Mouse (Mus musculus) kidney, embryonic 15.5 days (tissue): ENCODE results near the gene Irgq. TPM values are rescaled to one million over a fixed set of nuclear protein-coding genes. Genes with fewer than 3 reads are reported as not detected.
"Not testable (repeated sequence)": the region's sequence is repeated elsewhere in the genome, so short reads cannot be mapped to it uniquely, and the experiment has no call there.

ENCODE experiments used
- ATAC-seq: fragments of 200-750 bp; cut with Nextera tagmentation; replicated peaks from 2 replicates; pipeline ENCODE4 v1.8.0; 2017; ENCODE audit warnings: moderate TSS enrichment; ENCODE audit not compliant: low FRiP score
- H3K27ac ChIP-seq: fragments of 300-500 bp; sonication (generic); 2 replicates; pipeline ENCODE4 v1.5.1; 2015; ENCODE audit warnings: mild to moderate bottlenecking, inconsistent platforms
- H3K27me3 ChIP-seq: fragments of 300-500 bp; sonication (generic); 2 replicates; pipeline ENCODE4 v1.6.1; 2015; ENCODE audit warnings: inconsistent platforms
- H3K36me3 ChIP-seq: fragments of 300-500 bp; sonication (generic); 2 replicates; pipeline ENCODE4 v1.6.1; 2015; ENCODE audit warnings: inconsistent platforms
- H3K4me1 ChIP-seq: fragments of 300-500 bp; sonication (generic); 2 replicates; pipeline ENCODE4 v1.6.1; 2015; ENCODE audit warnings: inconsistent platforms
- H3K4me2 ChIP-seq: fragments of 300-500 bp; sonication (generic); 2 replicates; pipeline ENCODE4 v1.6.1; 2015; ENCODE audit warnings: moderate library complexity, mild to moderate bottlenecking, inconsistent platforms
- H3K4me3 ChIP-seq: fragments of 300-500 bp; sonication (generic); replicated peaks from 2 replicates; pipeline ENCODE4 v1.5.1; 2015; ENCODE audit warnings: mild to moderate bottlenecking, inconsistent platforms
- H3K9ac ChIP-seq: fragments of 300-500 bp; sonication (generic); 2 replicates; pipeline ENCODE4 v1.6.1; 2015; ENCODE audit warnings: mild to moderate bottlenecking, inconsistent platforms
- H3K9me3 ChIP-seq: fragments of 300-500 bp; sonication (generic); replicated peaks from 2 replicates; pipeline ENCODE4 v1.6.1; 2016; ENCODE audit warnings: inconsistent platforms
- WGBS: fragments of 180-500 bp; shearing (Covaris S2); methylation state at CpG from one replicate; pipeline ENCODE4 v1.1.7; 2015; ENCODE audit warnings: mixed read lengths; 5-methylcytosine and 5-hydroxymethylcytosine counted together
- polyA plus RNA-seq: library from polyadenylated mRNA; unstranded; fragments of >200 nt; fragmentation: Nextera tagmentation; extraction: Ambion mirVana; gene quantifications from 2 replicates; pipeline ENCODE4 v1.2.1, GENCODE M21; 2015

The Irgq gene
- polyA plus RNA-seq, 1 experiment from 2014 or later: 8.3 TPM

DNA sequence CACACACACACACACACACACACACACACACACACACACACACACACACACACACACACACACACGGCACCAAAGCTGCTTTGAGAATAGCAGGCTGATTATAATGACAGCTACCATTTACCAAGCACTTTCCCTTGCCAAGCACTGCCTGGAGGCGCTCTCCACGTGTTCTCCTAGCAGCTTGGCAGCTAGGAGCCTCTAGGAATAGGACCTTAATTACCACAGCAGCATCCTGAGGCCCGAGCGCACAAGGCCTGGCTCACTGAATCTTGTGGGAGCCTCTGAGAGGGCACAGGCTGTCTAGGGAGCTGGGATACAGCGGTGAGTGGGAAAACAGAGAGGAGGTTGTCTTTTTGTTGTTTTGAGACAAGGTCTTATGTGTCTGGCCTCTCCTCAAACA lies 12.8 kb upstream of the Irgq start:
- Histone ChIP-seq H3K27me3 (no peaks in the 10 kb centered on the region), H3K4me3 (no peak overlapping the region), H3K4me2 (no peak overlapping the region), H3K4me1 (no peaks in the 10 kb centered on the region), H3K27ac (no peak overlapping the region), H3K9me3 (no peaks in the 10 kb centered on the region), H3K9ac (no peak overlapping the region), H3K36me3 (peaks cover 23% of the 10 kb centered on the region)
- ATAC-seq: no peak
- 63% methylated on average over 6 of the region's 6 CpGs for WGBS

- Histone ChIP-seq H3K4me2 (no peak overlapping the region), H3K9ac (no peak overlapping the region), H3K27ac (no peak overlapping the region), H3K9me3 (no peaks in the 10 kb centered on the region), H3K36me3 (peaks cover 18% of the 10 kb centered on the region), H3K4me3 (no peak overlapping the region), H3K27me3 (no peaks in the 10 kb centered on the region), H3K4me1 (no peaks in the 10 kb centered on the region)
- no peak for ATAC-seq
- WGBS: 55% methylated on average over 3 of the region's 3 CpGs
These were observed 11.4 kb upstream of the Irgq start for GRCm38 (mm10) chr7:24519130-24519529.

DNA sequence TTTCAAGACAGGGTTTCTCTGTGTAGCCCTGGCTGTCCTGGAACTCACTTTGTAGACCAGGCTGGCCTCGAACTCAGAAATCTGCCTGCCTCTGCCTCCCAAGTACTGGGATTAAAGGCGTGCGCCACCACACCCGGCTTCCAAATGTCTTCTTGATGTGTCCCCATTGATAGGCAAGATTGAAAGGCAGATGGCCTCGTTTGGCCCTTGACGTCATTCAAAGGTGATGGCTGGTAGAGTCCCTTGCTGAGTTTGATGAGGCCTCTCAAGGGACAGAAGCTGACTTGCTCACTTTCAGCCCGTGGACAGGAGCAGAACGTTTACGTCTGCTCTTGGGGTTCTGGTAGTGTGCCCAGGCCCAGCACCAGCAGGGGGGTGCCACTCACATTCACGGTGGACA lies 10.4 kb upstream of the Irgq start:
- not testable (repeated sequence) for ATAC-seq, H3K9me3 ChIP-seq
- 89% methylated on average over 10 of the region's 10 CpGs for WGBS

DNA sequence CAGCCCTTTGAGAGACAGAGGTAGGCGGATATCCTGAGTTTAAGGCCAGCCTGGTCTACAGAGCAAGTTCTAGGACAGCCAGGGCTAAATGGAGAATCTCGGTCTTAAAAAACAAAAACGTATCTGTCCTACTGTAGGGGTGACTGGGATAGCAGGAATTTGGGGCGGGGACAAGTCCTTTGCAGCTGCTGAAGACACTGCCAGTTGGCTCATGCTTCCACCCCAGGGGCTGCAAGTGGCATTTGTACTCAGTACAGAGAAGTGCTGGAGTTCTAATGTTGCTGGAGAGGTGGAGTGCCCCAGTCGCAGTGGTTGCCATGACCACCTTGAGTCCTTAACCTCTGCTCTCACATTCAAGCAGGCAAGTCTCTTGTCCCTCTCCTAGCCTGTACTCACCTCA lies 7.7 kb upstream of the Irgq start:
- H3K9me3 ChIP-seq: no peaks in the 10 kb centered on the region
- no peak overlapping the region for H3K9ac ChIP-seq
- H3K4me1 ChIP-seq: no peaks in the 10 kb centered on the region
- WGBS: 65% methylated on average over 5 of the region's 5 CpGs
- H3K4me2 ChIP-seq: no peak overlapping the region
- H3K4me3 ChIP-seq: no peak overlapping the region
- H3K36me3 ChIP-seq: no peaks in the 10 kb centered on the region
- no peaks in the 10 kb centered on the region for H3K27me3 ChIP-seq
- no peak overlapping the region for H3K27ac ChIP-seq
- no peak for ATAC-seq

More for the DNA sequence above, 10.4 kb upstream of the Irgq start:
- not testable (repeated sequence) for H3K9ac ChIP-seq, H3K27me3 ChIP-seq, H3K4me3 ChIP-seq, H3K27ac ChIP-seq, H3K4me2 ChIP-seq, H3K4me1 ChIP-seq
- peaks cover 17% of the 10 kb centered on the region for H3K36me3 ChIP-seq

DNA sequence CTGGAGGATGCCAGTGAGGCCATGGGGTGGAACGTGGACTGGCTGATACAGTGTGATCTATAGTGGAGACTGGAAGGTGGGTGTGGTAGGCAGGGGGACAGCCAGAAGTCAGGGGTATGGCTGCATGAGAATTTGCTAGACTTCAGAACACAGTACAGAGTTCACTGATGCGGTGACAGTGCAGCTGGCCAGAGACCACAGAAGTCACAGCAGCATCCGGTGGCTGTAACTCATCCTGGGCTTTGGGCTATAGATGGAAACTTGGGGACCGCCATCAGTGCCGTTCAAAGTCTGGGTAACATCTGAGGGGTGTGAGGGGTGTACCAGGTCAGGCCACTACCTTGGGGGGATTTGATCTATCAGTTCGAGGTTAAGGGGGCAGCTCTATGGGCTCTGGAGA lies 6.8 kb upstream of the Irgq start:
- Histone ChIP-seq H3K36me3 (no peaks in the 10 kb centered on the region), H3K4me2 (no peak overlapping the region), H3K27ac (no peak overlapping the region), H3K4me3 (no peak overlapping the region), H3K9ac (no peak overlapping the region), H3K4me1 (no peaks in the 10 kb centered on the region), H3K9me3 (no peaks in the 10 kb centered on the region), H3K27me3 (no peaks in the 10 kb centered on the region)
- WGBS: 77% methylated on average over 6 of the region's 6 CpGs
- ATAC-seq: no peak

- ATAC-seq: no peak
- 87% methylated on average over 6 of the region's 6 CpGs for WGBS
- H3K9me3 ChIP-seq: no peaks in the 10 kb centered on the region
These were observed 5.5 kb upstream of the Irgq start for GRCm38 (mm10) chr7:24524978-24525377.

GRCm38 (mm10) chr7:24525686-24526420 lies 4.6 kb upstream of the Irgq start:
- H3K36me3 ChIP-seq: no peaks in the 10 kb centered on the region
- no peak for ATAC-seq
- no peaks in the 10 kb centered on the region for H3K9me3 ChIP-seq
- 92% methylated on average over 12 of the region's 12 CpGs for whole genome bisulfite sequencing
- H3K4me2 ChIP-seq: no peak overlapping the region
- no peak overlapping the region for H3K4me3 ChIP-seq
- H3K27me3 ChIP-seq: no peaks in the 10 kb centered on the region
- H3K9ac ChIP-seq: no peak overlapping the region
- no peak overlapping the region for H3K27ac ChIP-seq
- peaks cover 8% of the 10 kb centered on the region for H3K4me1 ChIP-seq

More at GRCm38 (mm10) chr7:24524978-24525377, 5.5 kb upstream of the Irgq start:
- Histone ChIP-seq H3K4me2 (no peak overlapping the region), H3K27me3 (no peaks in the 10 kb centered on the region), H3K4me3 (no peak overlapping the region), H3K36me3 (no peaks in the 10 kb centered on the region), H3K27ac (no peak overlapping the region), H3K9ac (no peak overlapping the region), H3K4me1 (peaks cover 8% of the 10 kb centered on the region)

GRCm38 (mm10) chr7:24528861-24529260 lies 1.6 kb upstream of the Irgq start:
- Histone ChIP-seq H3K36me3 (peaks cover 8% of the 10 kb centered on the region), H3K4me3 (no peak overlapping the region), H3K9me3 (no peaks in the 10 kb centered on the region), H3K9ac (no peak overlapping the region), H3K4me2 (no peak overlapping the region), H3K27ac (no peak overlapping the region), H3K27me3 (no peaks in the 10 kb centered on the region; the same call in 1 of the 2 replicates), H3K4me1 (peaks cover 29% of the 10 kb centered on the region)
- ATAC-seq: no peak
- WGBS: 82% methylated on average over 11 of the region's 11 CpGs

- H3K36me3 ChIP-seq: peaks cover 16% of the 10 kb centered on the region
These were observed 909 bp upstream of the Irgq start for GRCm38 (mm10) chr7:24529580-24529979.

GRCm38 (mm10) chr7:24531211-24531971 lies 902 bp downstream of the Irgq start:
- peak overlapping the region; percentile 66 for H3K4me3 ChIP-seq
- H3K27me3 ChIP-seq: no peaks in the 10 kb centered on the region; the same call in 1 of the 2 replicates
- ATAC-seq: peak; percentile 69
- H3K27ac ChIP-seq: peak overlapping the region; percentile 96
- under 1% methylated on average over 43 of the region's 43 CpGs for WGBS
- peaks cover 41% of the 10 kb centered on the region for H3K4me1 ChIP-seq
- H3K4me2 ChIP-seq: peak overlapping the region; percentile 91
- H3K9me3 ChIP-seq: no peaks in the 10 kb centered on the region
- peaks cover 31% of the 10 kb centered on the region for H3K36me3 ChIP-seq
- peak overlapping the region; percentile 76 for H3K9ac ChIP-seq

More at GRCm38 (mm10) chr7:24529580-24529979, 909 bp upstream of the Irgq start:
- H3K4me3 ChIP-seq: peak overlapping the region; percentile 66
- WGBS: 57% methylated on average over 11 of the region's 11 CpGs
- H3K9ac ChIP-seq: peak overlapping the region; percentile 76
- H3K27ac ChIP-seq: peak overlapping the region; percentile 96
- no peaks in the 10 kb centered on the region for H3K9me3 ChIP-seq
- H3K4me2 ChIP-seq: peak overlapping the region; percentile 91
- H3K27me3 ChIP-seq: no peaks in the 10 kb centered on the region; the same call in 1 of the 2 replicates
- H3K4me1 ChIP-seq: peaks cover 34% of the 10 kb centered on the region
- ATAC-seq: no peak

DNA sequence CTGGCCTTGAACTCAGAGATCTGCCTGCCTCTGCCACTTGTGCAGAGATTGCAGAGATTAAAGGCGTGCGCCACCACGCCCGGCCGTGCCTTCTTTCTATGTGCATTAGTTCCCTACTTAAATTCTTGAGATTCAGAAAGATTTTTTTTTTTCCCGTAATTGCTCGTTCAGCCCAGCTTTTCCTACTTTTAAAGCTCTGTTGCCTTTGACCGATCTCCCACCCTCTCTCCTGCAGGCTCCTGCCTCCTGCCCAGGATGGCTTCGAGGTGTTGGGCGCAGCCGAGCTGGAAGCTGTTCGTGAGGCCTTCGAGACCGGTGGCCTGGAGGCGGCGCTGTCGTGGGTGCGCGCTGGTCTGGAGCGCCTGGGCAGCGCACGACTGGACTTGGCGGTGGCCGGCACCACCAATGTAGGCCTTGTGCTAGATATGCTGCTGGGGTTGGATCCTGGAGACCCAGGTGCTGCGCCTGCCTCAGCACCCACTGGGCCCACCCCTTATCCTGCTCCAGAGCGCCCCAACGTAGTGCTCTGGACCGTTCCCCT lies 2.6 kb downstream of the Irgq start:
- Histone ChIP-seq H3K36me3 (peaks cover 31% of the 10 kb centered on the region), H3K27me3 (no peaks in the 10 kb centered on the region; the same call in 1 of the 2 replicates), H3K4me2 (no peak overlapping the region), H3K4me3 (no peak overlapping the region), H3K4me1 (peaks cover 58% of the 10 kb centered on the region), H3K9ac (no peak overlapping the region), H3K9me3 (no peaks in the 10 kb centered on the region), H3K27ac (no peak overlapping the region)
- 74% methylated on average over 28 of the region's 28 CpGs for WGBS
- ATAC-seq: no peak

DNA sequence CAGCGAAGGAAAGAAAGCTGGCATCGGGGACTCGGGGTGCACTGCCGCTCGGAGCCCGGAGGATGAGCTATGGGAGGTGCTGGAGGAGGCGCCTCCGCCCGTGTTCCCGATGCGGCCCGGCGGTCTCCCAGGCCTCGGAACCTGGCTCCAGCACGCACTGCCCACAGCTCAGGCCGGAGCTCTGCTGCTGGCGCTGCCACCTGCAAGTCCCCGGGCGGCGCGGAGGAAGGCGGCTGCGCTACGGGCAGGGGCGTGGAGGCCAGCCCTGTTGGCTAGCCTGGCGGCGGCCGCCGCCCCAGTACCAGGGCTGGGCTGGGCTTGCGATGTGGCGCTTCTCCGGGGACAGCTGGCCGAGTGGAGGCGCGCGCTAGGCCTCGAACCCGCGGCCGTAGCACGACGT lies 3.3 kb downstream of the Irgq start:
- ATAC-seq: no peak
- H3K9me3 ChIP-seq: no peaks in the 10 kb centered on the region
- H3K4me2 ChIP-seq: peak overlapping the region; percentile 40
- H3K27ac ChIP-seq: no peak overlapping the region
- WGBS: 38% methylated on average over 42 of the region's 42 CpGs
- peaks cover 31% of the 10 kb centered on the region for H3K36me3 ChIP-seq
- peaks cover 60% of the 10 kb centered on the region for H3K4me1 ChIP-seq
- H3K27me3 ChIP-seq: no peaks in the 10 kb centered on the region; the same call in 1 of the 2 replicates
- 0 out of 2 replicates have a peak overlapping the region, but pooled peaks have one; percentile 3 for H3K4me3 ChIP-seq
- H3K9ac ChIP-seq: no peak overlapping the region
